Mouse (Mus musculus) small intestine, adult 2 months (tissue): ENCODE data around the gene Tyrobp. TPM values are rescaled to one million over a fixed set of nuclear protein-coding genes. Genes with fewer than 3 reads are reported as not detected.

Experiments used
- H3K27ac ChIP-seq: fragments of 200-500 bp; 2 replicates; pipeline ENCODE4 v1.5.1; 2012; ENCODE audit warnings: low read depth, low read length, control low read depth, inconsistent platforms; ENCODE audit not compliant: insufficient read depth
- H3K27me3 ChIP-seq: fragments of 200-500 bp; 2 replicates; pipeline ENCODE4 v1.6.1; 2012; ENCODE audit warnings: mild to moderate bottlenecking, moderate library complexity, low read length, inconsistent platforms; ENCODE audit not compliant: control insufficient read depth, insufficient read depth
- H3K36me3 ChIP-seq: fragments of 200-500 bp; 2 replicates; pipeline ENCODE4 v1.6.1; 2012; ENCODE audit warnings: mild to moderate bottlenecking, low read length, control low read depth, inconsistent platforms; ENCODE audit not compliant: control insufficient read depth, insufficient read depth
- H3K4me1 ChIP-seq: fragments of 200-500 bp; 2 replicates; pipeline ENCODE4 v1.6.1; 2012; ENCODE audit warnings: low read length, inconsistent platforms, mixed read lengths; ENCODE audit not compliant: control insufficient read depth, insufficient read depth, insufficient read length
- H3K4me3 ChIP-seq: fragments of 200-500 bp; 2 replicates; pipeline ENCODE4 v1.5.1; 2012; ENCODE audit warnings: low read depth, mild to moderate bottlenecking, control low read depth, inconsistent platforms, low read length, moderate library complexity
- CTCF ChIP-seq: fragments of 200-500 bp; IDR thresholded peaks from 2 replicates; pipeline ENCODE4 v1.5.1; 2012; ENCODE audit warnings: low read depth, mild to moderate bottlenecking, control low read depth, inconsistent platforms, low read length, moderate library complexity, mixed read lengths; ENCODE audit not compliant: insufficient replicate concordance, insufficient read length; ENCODE audit errors: extremely low read depth
- POLR2A ChIP-seq: fragments of 200-500 bp; IDR thresholded peaks from 2 replicates; pipeline ENCODE4 v1.6.1; 2012; ENCODE audit warnings: low read depth, mild to moderate bottlenecking, control low read depth, inconsistent platforms, low read length, moderate library complexity
- WGBS: fragments of 180-500 bp; shearing (Covaris S2); methylation state at CpG from one replicate; pipeline ENCODE4 v1.1.7; 2018; 5-methylcytosine and 5-hydroxymethylcytosine counted together
- polyA plus RNA-seq: library from polyadenylated mRNA; depleted of rRNA; stranded (reverse); fragments of >200 nt; gene quantifications from 2 replicates; pipeline ENCODE4 v1.2.3, GENCODE M21; 2012; rRNA removed

Gene Tyrobp
- polyA plus RNA-seq, 1 experiment = 101 TPM

- 40% methylated on average over 6 of the region's 6 CpGs for WGBS
- TF ChIP-seq POLR2A = no peak
- TF ChIP-seq CTCF = no peak
- H3K4me3 ChIP-seq = no peak overlapping the region
- no peaks in the 10 kb centered on the region for H3K4me1 ChIP-seq
- H3K27ac ChIP-seq = no peak overlapping the region
- peaks cover 44% of the 10 kb centered on the region for H3K27me3 ChIP-seq
- H3K36me3 ChIP-seq = no peaks in the 10 kb centered on the region
These were observed 45.9 kb downstream of the Tyrobp start for GRCm38 (mm10) chr7:30459484-30459883.

DNA sequence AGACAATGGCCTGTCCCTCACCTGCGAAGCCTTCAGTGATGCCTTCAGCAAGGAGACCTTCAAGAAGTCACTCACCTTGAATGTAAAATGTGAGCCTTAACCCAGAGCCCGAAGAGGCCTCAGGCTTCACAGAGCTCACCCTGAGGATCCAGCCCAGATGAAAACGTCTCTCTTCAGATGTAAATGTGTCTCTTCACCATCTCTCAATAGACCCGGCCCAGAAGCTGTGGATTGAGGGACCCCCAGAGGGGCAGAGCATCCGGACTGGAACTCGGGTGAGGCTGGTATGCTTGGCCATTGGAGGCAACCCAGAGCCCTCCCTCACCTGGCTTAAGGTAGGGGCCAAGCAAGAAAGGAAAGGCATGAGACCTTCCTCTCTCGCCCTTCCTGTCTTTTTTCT lies 50.0 kb downstream of the Tyrobp start:
- Histone ChIP-seq H3K27ac (no peak overlapping the region), H3K4me3 (no peak overlapping the region), H3K36me3 (no peaks in the 10 kb centered on the region), H3K27me3 (peaks cover 46% of the 10 kb centered on the region), H3K4me1 (no peaks in the 10 kb centered on the region)
- WGBS = 47% methylated on average over 7 of the region's 7 CpGs
- TF ChIP-seq CTCF (no peak), POLR2A (no peak)

DNA sequence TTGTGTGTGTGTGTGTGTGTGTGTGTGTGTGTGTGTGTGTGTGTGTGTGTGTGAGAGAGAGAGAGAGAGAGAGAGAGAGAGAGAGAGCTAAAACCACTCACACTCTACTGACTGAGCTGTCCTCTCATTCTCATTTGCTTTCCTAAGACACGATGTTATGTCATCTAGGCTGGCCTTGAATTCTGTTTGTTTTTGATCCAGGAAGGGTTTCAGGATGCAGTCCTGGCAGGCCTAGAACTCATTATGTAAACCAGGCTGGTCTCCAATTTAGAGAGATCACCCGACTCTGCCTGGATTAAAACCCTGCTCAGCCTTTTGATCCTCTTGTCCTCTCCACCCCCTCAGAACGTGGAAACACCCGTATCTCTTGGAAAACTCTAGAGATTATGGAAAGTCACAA lies 50.4 kb downstream of the Tyrobp start:
- WGBS = 22% methylated on average over 4 of the region's 4 CpGs
- Histone ChIP-seq H3K36me3 (no peaks in the 10 kb centered on the region), H3K27me3 (peaks cover 46% of the 10 kb centered on the region), H3K4me1 (no peaks in the 10 kb centered on the region), H3K27ac (no peak overlapping the region), H3K4me3 (no peak overlapping the region)
- TF ChIP-seq POLR2A = no peak
- TF ChIP-seq CTCF = no peak

- no peaks in the 10 kb centered on the region for H3K36me3 ChIP-seq
- H3K4me3 ChIP-seq = no peak overlapping the region
- WGBS = 21% methylated on average over 6 of the region's 6 CpGs
- H3K4me1 ChIP-seq = no peaks in the 10 kb centered on the region
- no peak overlapping the region for H3K27ac ChIP-seq
- TF ChIP-seq POLR2A = no peak
- no peak for TF ChIP-seq CTCF
- peaks cover 39% of the 10 kb centered on the region for H3K27me3 ChIP-seq
These were observed 51.3 kb downstream of the Tyrobp start for GRCm38 (mm10) chr7:30464816-30465300.

Other genes with a start within 250 kb of the Tyrobp start
- gene Zfp146, start 244.0 kb upstream of the Tyrobp start, polyA plus RNA-seq = 2.6 and 3.0 TPM in 2 replicates
- gene Cox7a1, start 229.6 kb upstream of the Tyrobp start, polyA plus RNA-seq = 47.5 and 165 TPM in 2 replicates
- gene Capns1, start 214.9 kb upstream of the Tyrobp start, polyA plus RNA-seq = 351 and 819 TPM in 2 replicates
- 59.2 and 86.9 TPM in 2 replicates for gene Polr2i, start 181.8 kb upstream of the Tyrobp start, polyA plus RNA-seq
- gene Tbcb, start 181.5 kb upstream of the Tyrobp start, polyA plus RNA-seq = 24.6 and 45.2 TPM in 2 replicates
- 0.15 TPM in 1 of 2 replicates, not detected in the other for gene Ovol3, start 178.0 kb upstream of the Tyrobp start, polyA plus RNA-seq
- gene Thap8, start 133.7 kb upstream of the Tyrobp start, polyA plus RNA-seq = 0.16 TPM in 1 of 2 replicates, not detected in the other
- gene Wdr62, start 133.3 kb upstream of the Tyrobp start, polyA plus RNA-seq = 6.5 and 15.9 TPM in 2 replicates
- 6.4 and 9.0 TPM in 2 replicates for gene Clip3, start 122.0 kb upstream of the Tyrobp start, polyA plus RNA-seq
- 86.9 and 141 TPM in 2 replicates for gene Alkbh6, start 105.0 kb upstream of the Tyrobp start, polyA plus RNA-seq
- gene Syne4, start 99.0 kb upstream of the Tyrobp start, polyA plus RNA-seq = 13.5 and 30.5 TPM in 2 replicates
- gene E130208F15Rik, start 92.0 kb upstream of the Tyrobp start, polyA plus RNA-seq = 0.36 and 0.63 TPM in 2 replicates
- gene Sdhaf1, start 89.9 kb upstream of the Tyrobp start, polyA plus RNA-seq = 15.2 and 23.4 TPM in 2 replicates
- 12.7 and 28.1 TPM in 2 replicates for gene Lrfn3, start 51.0 kb upstream of the Tyrobp start, polyA plus RNA-seq
- 33.7 and 56.1 TPM in 2 replicates for gene Hcst, start 6.1 kb downstream of the Tyrobp start, polyA plus RNA-seq
- 5.0 and 9.2 TPM in 2 replicates for gene Nfkbid, start 8.0 kb downstream of the Tyrobp start, polyA plus RNA-seq
- gene Aplp1, start 31.8 kb downstream of the Tyrobp start, polyA plus RNA-seq = 32.1 and 193 TPM in 2 replicates
- 0.18 and 0.27 TPM in 2 replicates for gene Kirrel2, start 43.9 kb downstream of the Tyrobp start, polyA plus RNA-seq
- 0.14 and 7.6 TPM in 2 replicates for gene Nphs1, start 44.6 kb downstream of the Tyrobp start, polyA plus RNA-seq
- gene Prodh2, start 79.9 kb downstream of the Tyrobp start, polyA plus RNA-seq = 0.67 and 19.4 TPM in 2 replicates
- gene Arhgap33, start 121.3 kb downstream of the Tyrobp start, polyA plus RNA-seq = 8.7 and 12.0 TPM in 2 replicates
- 47.7 and 52.8 TPM in 2 replicates for gene Hspb6, start 138.4 kb downstream of the Tyrobp start, polyA plus RNA-seq
- gene Proser3, start 138.5 kb downstream of the Tyrobp start, polyA plus RNA-seq = 3.9 and 5.4 TPM in 2 replicates
- 23.7 and 37.9 TPM in 2 replicates for gene Lin37, start 146.1 kb downstream of the Tyrobp start, polyA plus RNA-seq
- 26.6 and 46.5 TPM in 2 replicates for gene U2af1l4, start 149.5 kb downstream of the Tyrobp start, polyA plus RNA-seq
- 1.2 and 1.6 TPM in 2 replicates for gene Gm49396, start 149.6 kb downstream of the Tyrobp start, polyA plus RNA-seq
- gene Psenen, start 149.9 kb downstream of the Tyrobp start, polyA plus RNA-seq = 69.3 and 131 TPM in 2 replicates
- gene Igflr1, start 151.7 kb downstream of the Tyrobp start, polyA plus RNA-seq = 7.3 and 11.4 TPM in 2 replicates
- 21.4 and 38.1 TPM in 2 replicates for gene Kmt2b, start 175.0 kb downstream of the Tyrobp start, polyA plus RNA-seq
- gene Zbtb32, start 185.1 kb downstream of the Tyrobp start, polyA plus RNA-seq = 0.52 and 1.6 TPM in 2 replicates
- gene Upk1a, start 199.1 kb downstream of the Tyrobp start, polyA plus RNA-seq = 7.6 and 8.2 TPM in 2 replicates
- gene Cox6b1, start 212.4 kb downstream of the Tyrobp start, polyA plus RNA-seq = 459 and 585 TPM in 2 replicates
- 0.11 TPM in 1 of 2 replicates, not detected in the other for gene Etv2, start 222.1 kb downstream of the Tyrobp start, polyA plus RNA-seq
- gene Rbm42, start 236.6 kb downstream of the Tyrobp start, polyA plus RNA-seq = 51.5 and 94.9 TPM in 2 replicates